Mouse (Mus musculus) limb, embryonic 14.5 days (tissue): ENCODE data around the gene Dctn2. TPM values are rescaled to one million over a fixed set of nuclear protein-coding genes. Genes with fewer than 3 reads are reported as not detected.
A peak's percentile ranks its signal among the peaks of the same experiment; 100 is the strongest.
"Not testable (repeated sequence)": the region's sequence is repeated elsewhere in the genome, so short reads cannot be mapped to it uniquely, and the experiment has no call there.

ENCODE experiments used
- ATAC-seq: fragments of 200-750 bp; cut with Nextera tagmentation; 2 replicates; pipeline ENCODE4 v1.8.0; 2017; ENCODE audit warnings: low read depth, moderate number of reproducible peaks, moderate TSS enrichment; ENCODE audit not compliant: low FRiP score
- DNase-seq: peaks from one replicate; pipeline ENCODE4 v3.0.0-alpha.2; 2015; ENCODE audit warnings: low spot score
- H3K27ac ChIP-seq: fragments of 300-500 bp; sonication (generic); replicated peaks from 2 replicates; pipeline ENCODE4 v1.5.1; 2014; ENCODE audit warnings: low read depth, mild to moderate bottlenecking, low read length, moderate library complexity, mixed read lengths
- H3K27me3 ChIP-seq: fragments of 300-500 bp; sonication (generic); 2 replicates; pipeline ENCODE4 v1.6.1; 2014; ENCODE audit warnings: low read length, mixed read lengths; ENCODE audit not compliant: control insufficient read depth, insufficient read depth
- H3K36me3 ChIP-seq: fragments of 300-500 bp; sonication (generic); 2 replicates; pipeline ENCODE4 v1.6.1; 2014; ENCODE audit warnings: mild to moderate bottlenecking, low read length, moderate library complexity, mixed read lengths; ENCODE audit not compliant: control insufficient read depth, insufficient read depth
- H3K4me1 ChIP-seq: fragments of 300-500 bp; sonication (generic); 2 replicates; pipeline ENCODE4 v1.6.1; 2014; ENCODE audit warnings: antibody characterized with exemption, low read length, mixed read lengths; ENCODE audit not compliant: control insufficient read depth, insufficient read depth
- H3K4me2 ChIP-seq: fragments of 300-500 bp; sonication (generic); replicated peaks from 2 replicates; pipeline ENCODE4 v1.6.1; 2014; ENCODE audit warnings: low read depth, mild to moderate bottlenecking, low read length, moderate library complexity; ENCODE audit not compliant: severe bottlenecking
- H3K4me3 ChIP-seq: fragments of 300-500 bp; sonication (generic); replicated peaks from 2 replicates; pipeline ENCODE4 v1.5.1; 2014; ENCODE audit warnings: low read length
- H3K9ac ChIP-seq: fragments of 300-500 bp; sonication (generic); 2 replicates; pipeline ENCODE4 v1.6.1; 2014; ENCODE audit warnings: mild to moderate bottlenecking, low read depth, low read length, moderate library complexity; ENCODE audit not compliant: severe bottlenecking
- H3K9me3 ChIP-seq: fragments of 300-500 bp; sonication (generic); 2 replicates; pipeline ENCODE4 v1.6.1; 2016; ENCODE audit warnings: low read length; ENCODE audit not compliant: control insufficient read depth
- POLR2A ChIP-seq: fragments of 200-500 bp; IDR thresholded peaks from 2 replicates; pipeline ENCODE4 v1.8.0; 2012; ENCODE audit warnings: inconsistent platforms, mild to moderate bottlenecking, moderate library complexity, borderline replicate concordance; ENCODE audit not compliant: insufficient read depth, insufficient read length; ENCODE audit errors: extremely low read depth
- WGBS: fragments of 180-500 bp; shearing (Covaris S2); extraction: QIAGEN DNeasy Blood & Tissue Kit; methylation state at CpG from one replicate; pipeline ENCODE4 v1.1.7; 2014; 5-methylcytosine and 5-hydroxymethylcytosine counted together
- polyA plus RNA-seq, 2 experiments: library from polyadenylated mRNA; depleted of rRNA in 1 of 2; stranded (reverse) in 1 of 2; unstranded in 1 of 2; fragments of >200 nt; fragmentation: Nextera tagmentation in 1 of 2; extraction: Ambion mirVana in 1 of 2; gene quantifications; 2 replicates each; pipeline versions ENCODE4 v1.2.1 to v1.2.3; 2012 to 2014

Gene Dctn2
- polyA plus RNA-seq, 2 experiments, result 168 to 221 TPM

- DNase-seq, result no peak
- Histone ChIP-seq H3K9me3 (no peaks in the 10 kb centered on the region), H3K4me1 (peaks cover 2% of the 10 kb centered on the region), H3K4me3 (no peak overlapping the region), H3K36me3 (peaks cover 94% of the 10 kb centered on the region), H3K27me3 (no peaks in the 10 kb centered on the region), H3K4me2 (no peak overlapping the region), H3K9ac (no peak overlapping the region), H3K27ac (no peak overlapping the region)
- TF ChIP-seq POLR2A, result no peak
- WGBS, result 89% methylated on average over 16 of the region's 16 CpGs
- ATAC-seq, result no peak
These were observed 31.1 kb downstream of the Dctn2 start for GRCm38 (mm10) chr10:127297015-127297871.

- 95% methylated on average over 6 of the region's 6 CpGs for WGBS
- ATAC-seq (no peak), DNase-seq (no peak)
- Histone ChIP-seq H3K9ac (no peak overlapping the region), H3K9me3 (no peaks in the 10 kb centered on the region), H3K4me3 (no peak overlapping the region), H3K4me1 (no peaks in the 10 kb centered on the region), H3K4me2 (no peak overlapping the region), H3K27ac (no peak overlapping the region), H3K27me3 (no peaks in the 10 kb centered on the region), H3K36me3 (peaks cover 96% of the 10 kb centered on the region)
- TF ChIP-seq POLR2A, result no peak
These were observed 34.2 kb downstream of the Dctn2 start for GRCm38 (mm10) chr10:127300361-127300760.

GRCm38 (mm10) chr10:127303136-127303535 is 37.0 kb downstream of the Dctn2 start:
- ATAC-seq (no peak), DNase-seq (no peak)
- Histone ChIP-seq H3K27ac (no peak overlapping the region), H3K4me3 (no peak overlapping the region), H3K27me3 (no peaks in the 10 kb centered on the region), H3K36me3 (peaks cover 94% of the 10 kb centered on the region), H3K9me3 (no peaks in the 10 kb centered on the region), H3K4me1 (no peaks in the 10 kb centered on the region), H3K9ac (no peak overlapping the region), H3K4me2 (no peak overlapping the region)
- TF ChIP-seq POLR2A, result no peak
- 94% methylated on average over 11 of the region's 11 CpGs for WGBS

GRCm38 (mm10) chr10:127309167-127309566 is 43.0 kb downstream of the Dctn2 start:
- WGBS, result 89% methylated on average over 3 of the region's 3 CpGs
- H3K9me3 ChIP-seq, H3K4me2 ChIP-seq: not testable (repeated sequence)

GRCm38 (mm10) chr10:127310523-127311475 is 44.6 kb downstream of the Dctn2 start:
- Histone ChIP-seq H3K9me3 (no peaks in the 10 kb centered on the region), H3K9ac (peak overlapping the region; percentile 83), H3K36me3 (peaks cover 31% of the 10 kb centered on the region), H3K27me3 (no peaks in the 10 kb centered on the region), H3K4me2 (peak overlapping the region; percentile 60), H3K4me1 (peaks cover 4% of the 10 kb centered on the region), H3K4me3 (peak overlapping the region; percentile 69), H3K27ac (peak overlapping the region; percentile 74)
- DNase-seq, result peak; percentile 36
- peak; percentile 51 for ATAC-seq
- 37% methylated on average over 23 of the region's 23 CpGs for WGBS
- no peak for TF ChIP-seq POLR2A

More at GRCm38 (mm10) chr10:127309167-127309566, 43.0 kb downstream of the Dctn2 start:
- DNase-seq, H3K27ac ChIP-seq, H3K4me3 ChIP-seq, ATAC-seq, H3K27me3 ChIP-seq, H3K9ac ChIP-seq, H3K4me1 ChIP-seq: not testable (repeated sequence)
- peaks cover 47% of the 10 kb centered on the region for H3K36me3 ChIP-seq
